Mouse (Mus musculus): ENCODE results near the gene Taf3.

Taf3 gene

DNA sequence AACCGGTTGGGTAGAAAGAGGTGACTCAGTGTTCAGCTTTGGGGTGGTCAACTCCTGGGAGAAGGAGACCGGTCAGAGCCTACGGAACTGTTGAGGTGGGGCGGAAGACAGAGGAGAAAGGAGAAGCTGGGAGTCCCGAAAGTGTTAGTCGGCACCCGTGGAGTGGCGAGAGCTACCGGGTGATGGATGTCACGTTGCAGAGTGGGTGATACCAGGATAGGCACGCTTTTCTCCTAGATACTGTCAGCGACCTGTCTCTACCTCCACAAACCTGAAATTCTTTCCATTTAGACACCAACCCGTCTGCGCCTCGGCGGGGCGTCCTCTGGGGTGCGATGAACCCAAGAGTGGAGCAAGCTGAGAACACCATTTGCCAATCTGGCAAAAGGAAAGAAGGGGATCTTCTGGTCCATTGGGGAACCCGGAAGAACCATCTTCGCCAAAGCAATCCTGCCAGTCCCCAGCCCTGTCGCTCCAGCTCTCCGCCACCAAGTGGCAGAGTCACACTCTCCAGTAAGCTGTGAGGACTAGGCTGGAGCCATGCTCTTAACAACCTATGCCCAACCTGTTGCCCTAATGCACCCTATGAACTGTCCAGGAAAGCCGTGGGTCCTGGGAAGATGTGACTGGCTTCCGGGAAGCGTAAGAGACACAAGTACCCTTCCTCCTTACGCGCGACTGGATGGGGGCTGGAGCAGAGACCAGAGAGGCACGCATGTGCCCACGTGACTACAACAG lies 159.3 kb downstream of the Taf3 start, which contains the start of gene 9230102O04Rik:
Gene 9230102O04Rik, minus strand, starts transcription at position 628 of the 738 bp plus-strand sequence.
- DNase-seq (ENCODE audit: low spot score): no peak

DNA sequence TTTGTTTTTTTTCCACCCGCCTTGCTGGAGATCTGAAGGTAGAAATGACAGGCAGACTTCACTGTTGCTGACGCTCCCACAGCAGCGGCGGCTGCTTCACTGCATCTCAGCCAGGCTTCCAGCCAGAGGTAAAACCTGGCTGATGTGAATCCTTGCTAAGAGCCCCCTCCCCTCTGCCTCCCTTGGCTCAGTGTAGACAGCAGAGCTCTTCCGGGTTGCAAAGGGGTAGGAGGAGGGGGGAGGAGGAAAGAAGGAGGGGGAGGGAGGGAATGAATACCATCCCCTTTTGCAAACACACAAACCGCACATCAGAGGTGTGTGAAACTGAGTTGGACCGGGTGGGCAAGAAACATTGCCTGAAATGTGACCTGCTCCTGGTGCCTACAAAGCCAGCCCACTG lies 160.8 kb downstream of the Taf3 start:
- no peak for DNase-seq (ENCODE audit: low spot score)

DNA sequence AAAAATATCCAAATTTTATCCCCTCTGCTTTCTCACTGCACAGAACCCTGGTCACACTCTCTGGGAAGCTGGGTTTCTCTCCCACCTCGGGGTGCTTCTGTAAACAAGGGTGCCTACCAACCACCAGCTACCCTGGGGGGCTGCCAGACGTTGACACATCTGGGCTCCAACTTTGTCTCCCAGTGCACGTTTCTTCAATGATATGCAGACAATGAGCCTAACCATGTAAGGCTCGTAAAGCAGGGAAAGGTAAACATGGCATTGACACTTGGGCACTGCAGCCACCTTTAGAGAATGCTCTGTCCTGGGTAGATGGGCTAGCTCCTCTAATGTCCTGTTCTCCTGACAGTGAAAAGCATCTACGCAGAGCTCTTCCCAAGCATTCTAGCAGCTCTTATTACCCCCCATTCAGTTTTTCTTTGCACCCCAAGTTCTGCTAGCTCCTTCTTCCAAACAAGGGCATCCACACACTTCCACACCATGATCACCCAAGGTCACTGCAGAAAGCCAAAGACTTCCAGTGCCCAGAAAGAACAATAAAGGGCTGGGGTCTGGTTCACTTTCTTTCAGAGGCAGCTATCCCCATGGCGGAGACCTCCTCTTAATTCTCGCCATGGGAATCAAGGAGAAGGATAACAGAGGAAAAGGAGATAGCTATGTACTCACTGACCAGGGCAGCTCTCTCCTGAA lies 161.3 kb downstream of the Taf3 start:
- DNase-seq (ENCODE audit: low spot score): no peak

DNA sequence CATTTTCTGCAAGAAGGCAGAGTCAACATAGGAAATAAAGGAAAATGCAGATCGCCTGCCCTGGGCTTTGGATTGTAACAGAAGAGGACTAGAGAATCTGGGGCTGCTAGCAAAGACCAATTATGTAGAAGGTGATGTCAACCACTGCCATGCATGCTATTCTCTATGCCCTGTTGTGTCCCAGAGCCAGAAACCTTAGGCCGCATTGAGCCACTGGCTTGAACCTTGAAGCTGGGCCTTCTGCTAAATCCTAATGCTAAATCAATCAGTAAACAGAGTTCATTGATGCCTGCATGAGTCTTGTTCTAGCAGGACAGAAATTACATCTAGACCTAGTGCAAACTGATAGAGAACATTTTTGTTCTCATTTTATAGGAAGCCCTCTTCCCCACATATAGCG lies 162.4 kb downstream of the Taf3 start:
- no peak for DNase-seq (ENCODE audit: low spot score)

DNA sequence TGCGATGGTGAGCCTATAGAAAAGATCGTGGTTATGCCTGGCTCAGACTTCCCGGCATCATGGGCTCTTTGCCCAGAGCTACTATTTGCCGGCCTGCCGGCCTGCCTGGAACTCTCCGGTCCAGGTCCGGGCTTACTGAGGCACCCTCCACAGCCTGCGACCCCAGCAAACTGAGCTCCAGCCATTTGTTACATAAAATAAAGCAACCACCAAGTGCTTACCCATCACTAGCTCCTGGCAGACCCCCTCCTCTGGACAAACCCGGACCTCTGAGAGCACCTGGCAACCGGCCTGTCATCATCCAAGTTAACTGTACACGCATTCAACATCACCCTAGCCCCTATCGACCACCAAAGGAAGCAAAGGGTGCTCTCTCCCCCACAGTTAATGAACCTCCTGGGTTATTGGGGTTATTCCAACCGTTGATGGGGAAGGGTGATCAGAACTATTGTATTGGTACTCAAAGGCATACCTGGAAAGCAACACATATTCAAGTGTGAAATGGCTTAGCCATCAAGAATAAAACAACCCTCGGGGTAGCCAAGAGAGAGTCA lies 163.1 kb downstream of the Taf3 start:
- no peak for DNase-seq (ENCODE audit: low spot score)

DNA sequence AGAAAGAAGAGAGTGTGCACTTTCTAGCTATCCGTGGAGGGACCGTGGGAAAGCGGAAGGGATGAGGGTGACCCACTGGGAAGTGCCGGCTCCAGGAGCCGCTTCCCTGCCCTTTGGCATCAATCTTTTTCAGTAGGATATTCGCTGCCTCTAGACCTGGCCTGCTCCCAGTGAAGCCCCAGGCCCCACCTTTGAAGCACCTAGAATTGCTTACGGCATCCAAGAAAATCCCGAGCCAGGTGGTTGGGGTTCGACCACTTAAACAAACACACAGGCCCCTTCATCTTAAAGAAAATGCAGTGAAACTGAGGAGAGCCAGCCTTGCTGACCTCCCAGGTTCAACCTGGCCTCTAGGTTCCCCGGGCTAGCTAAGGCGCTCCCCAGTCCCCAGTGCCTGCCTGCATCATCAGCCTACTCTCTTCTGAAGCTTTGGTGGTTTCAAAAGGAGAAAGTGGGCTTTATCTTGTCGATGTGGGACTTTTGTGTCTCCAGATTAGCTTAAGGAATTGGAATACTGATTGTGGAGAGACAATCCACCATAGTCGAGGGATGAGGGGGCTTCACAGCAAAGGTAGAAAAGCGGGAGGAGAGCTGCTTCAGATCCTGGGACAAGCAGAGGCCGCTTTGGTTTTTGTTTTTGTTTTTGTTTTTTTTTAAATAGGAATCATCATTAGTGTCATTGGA lies 163.7 kb downstream of the Taf3 start:
- DNase-seq (ENCODE audit: low spot score): no peak

DNA sequence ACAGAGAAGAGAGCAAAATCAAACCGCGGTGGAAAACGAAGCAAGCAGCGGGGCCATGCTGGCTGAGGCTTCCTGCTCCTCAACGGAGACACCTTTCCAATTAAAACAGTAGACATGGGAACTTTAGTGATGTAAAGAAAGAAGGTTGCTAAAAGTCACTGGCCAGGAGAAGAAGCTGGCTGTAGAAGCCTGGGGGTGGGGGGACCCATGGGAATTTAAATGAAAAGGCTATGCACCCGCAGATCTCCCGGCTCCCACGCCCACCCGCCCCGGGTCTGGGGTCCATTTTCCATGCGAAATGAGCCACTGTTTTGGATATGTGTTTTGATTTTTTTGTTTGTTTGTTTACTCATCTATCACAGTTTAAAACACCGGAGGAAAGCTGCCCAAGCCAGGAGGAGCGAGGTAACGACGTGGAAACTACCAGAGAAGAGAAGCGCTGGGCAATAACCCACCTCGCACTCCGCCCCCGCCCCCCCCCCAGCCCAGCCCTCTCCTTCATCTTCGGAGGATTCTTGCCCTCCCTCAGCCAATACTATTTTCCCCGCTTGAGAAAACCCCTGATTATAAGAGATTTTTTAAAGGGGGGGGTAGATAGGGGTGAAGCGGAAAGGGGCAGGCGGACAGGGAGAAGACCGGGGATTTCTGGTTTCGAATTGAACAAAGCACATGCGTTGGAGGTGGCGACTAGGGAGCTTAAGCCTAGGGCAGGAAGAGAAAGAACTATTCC lies 164.4 kb downstream of the Taf3 start:
- DNase-seq (ENCODE audit: low spot score): no peak

DNA sequence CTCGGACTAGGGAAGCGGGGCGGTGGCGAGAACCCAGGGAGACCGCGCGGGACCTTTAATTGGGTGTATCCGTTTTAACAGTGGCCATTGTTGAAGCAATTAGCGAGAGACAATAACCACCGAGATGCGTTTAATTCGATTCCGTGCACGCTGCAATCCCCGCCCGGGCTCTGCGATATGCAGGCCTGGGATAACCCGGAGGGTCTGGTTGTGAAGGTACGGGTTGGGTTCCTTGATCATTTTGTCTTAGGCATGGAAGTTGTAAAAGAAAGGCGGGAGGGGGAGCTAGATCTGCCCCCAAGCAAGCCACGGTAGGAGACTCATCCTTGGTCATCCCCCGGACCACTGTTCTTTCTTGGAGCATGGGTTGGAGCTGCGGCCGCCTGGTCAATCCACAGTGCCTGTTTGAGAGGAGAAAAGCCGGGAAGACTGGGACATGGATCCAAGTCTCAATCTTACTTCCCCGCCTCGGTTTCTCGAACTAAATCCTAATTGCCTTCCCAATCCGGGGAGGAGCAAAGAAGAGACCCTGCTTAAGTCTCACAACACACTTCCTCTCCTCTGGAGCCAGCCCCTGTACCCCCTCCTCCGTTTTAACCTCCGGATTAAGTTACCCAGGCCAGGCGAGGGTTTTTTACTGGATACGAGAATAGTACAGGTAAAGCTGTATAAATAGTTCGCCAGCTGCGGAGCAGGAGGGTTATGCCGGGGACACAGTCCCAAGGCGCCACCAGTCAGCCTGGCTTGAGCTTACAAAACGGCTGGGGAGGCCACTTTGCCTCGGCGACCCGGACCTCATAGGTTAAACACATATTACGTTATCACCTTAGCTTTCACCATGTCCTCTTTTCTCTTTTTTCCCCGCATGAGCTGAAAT lies 165.2 kb downstream of the Taf3 start:
- DNase-seq (ENCODE audit: low spot score): no peak

DNA sequence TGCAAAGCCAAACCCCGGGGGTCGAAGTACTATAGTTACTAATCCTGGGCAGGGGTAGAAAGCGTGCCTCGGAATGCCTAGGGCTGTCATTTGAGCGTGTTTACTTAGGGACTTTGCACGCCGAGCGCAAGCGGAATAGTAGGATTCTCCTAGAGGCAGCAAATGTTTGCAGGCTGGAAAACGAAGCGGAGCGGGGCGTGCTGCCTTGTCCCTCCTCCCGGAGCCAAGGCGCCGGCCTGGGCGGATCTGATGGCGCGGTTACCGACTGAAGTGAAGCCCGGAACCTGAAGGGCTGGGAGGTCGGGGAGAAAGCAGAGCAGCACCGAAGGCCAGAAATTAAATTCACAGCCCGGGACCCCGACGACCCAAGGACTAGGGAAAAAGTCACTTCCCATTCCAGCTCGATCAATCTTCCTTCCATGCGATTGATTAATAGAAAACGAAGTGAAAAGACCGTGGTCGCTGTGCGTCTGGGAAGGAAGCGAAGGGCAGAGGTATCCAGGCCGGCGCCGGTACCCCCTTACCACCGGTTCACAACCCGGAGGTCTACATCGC lies 165.9 kb downstream of the Taf3 start:
- DNase-seq (ENCODE audit: low spot score): no peak

DNA sequence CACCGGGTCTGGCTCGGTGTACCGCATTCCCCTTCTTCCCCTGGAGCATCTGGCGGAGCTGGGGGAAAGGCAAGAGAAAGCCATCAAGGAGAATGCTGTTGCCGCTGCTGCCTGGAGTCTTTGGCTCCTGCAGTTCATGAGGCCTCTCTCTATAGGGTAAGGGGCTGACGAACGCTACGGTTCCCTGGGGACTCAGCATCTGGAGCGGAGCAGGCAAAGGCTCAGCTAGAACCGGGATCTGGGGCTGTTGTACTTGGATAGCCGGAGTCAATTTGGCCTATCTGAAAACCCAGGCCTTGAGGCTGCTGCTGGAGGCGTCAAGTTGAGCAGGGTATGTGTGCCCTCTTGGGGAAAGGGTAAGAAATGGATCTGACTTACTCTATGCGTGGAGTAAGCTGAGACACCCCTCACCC lies 166.8 kb downstream of the Taf3 start:
- DNase-seq (ENCODE audit: low spot score): no peak

DNA sequence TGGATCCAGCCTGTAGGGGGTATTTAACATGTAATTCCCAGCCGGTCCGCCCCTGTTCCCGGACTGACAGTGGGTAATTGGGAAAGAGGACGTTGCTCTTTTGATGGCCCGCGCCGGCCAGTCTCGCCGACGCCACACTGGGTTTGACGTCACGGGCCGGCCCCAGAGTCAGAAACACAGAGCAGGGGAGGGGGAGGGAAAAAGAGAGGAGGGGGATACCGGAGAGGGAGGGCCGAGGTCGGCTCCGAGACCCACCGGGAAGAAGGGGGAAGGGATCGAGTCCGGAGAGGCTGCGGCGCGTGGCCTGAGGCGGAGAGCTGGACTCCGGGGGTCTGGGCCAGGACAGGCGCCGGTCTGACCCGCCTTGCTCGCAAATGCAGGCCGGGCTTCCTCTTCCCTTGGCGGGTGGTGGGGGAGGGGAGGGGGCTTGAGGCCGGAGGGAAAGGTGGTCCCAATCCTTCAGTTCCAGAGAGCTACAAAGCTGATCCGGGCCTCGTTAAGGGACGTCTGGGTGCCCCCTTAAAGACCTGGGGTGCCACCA lies 167.3 kb downstream of the Taf3 start, which contains the start of gene 4930412O13Rik:
Gene 4930412O13Rik, plus strand, starts transcription at position 202 of the 541 bp plus-strand sequence.
- no peak for DNase-seq (ENCODE audit: low spot score)

DNA sequence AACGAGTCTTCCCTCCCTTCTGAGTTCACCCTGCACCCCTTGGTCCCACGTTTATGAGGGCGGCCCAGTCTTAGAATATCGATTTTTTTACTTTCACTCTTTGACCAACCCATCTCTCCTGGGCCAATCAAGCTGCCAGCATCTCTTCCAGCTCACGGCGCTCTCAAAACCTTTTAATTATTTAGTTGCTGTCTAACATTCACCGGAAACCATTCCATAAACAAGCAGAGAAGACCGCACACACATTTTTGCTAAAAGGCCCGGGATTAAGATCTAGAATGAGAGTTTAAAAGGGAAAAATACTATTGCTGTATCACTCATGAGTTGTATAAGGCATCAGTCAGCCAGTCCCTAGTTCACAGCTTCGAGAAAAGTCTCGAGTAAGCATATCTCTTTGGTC lies 168.1 kb downstream of the Taf3 start:
- DNase-seq (ENCODE audit: low spot score): no peak

DNA sequence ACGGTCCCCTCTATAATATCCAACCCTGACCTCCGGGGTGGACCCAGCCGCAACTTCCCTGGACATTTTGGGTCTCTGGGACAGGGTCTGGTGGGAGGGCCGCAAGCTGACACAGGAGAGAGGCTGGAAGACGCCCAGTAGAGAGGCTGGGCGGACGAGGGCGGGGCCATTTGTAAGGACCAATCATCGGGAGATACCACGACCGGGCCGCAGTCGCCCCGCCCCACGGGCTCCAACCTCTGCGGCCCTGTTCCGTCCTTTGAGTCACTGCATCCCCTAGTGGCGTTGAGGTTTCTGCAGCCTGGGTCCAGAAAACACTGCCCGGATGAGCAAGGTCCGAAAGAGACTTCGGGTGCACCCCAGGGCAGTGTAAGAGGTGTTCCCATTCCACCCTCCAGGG lies 168.9 kb downstream of the Taf3 start:
- DNase-seq (ENCODE audit: low spot score): peak; percentile 83

DNA sequence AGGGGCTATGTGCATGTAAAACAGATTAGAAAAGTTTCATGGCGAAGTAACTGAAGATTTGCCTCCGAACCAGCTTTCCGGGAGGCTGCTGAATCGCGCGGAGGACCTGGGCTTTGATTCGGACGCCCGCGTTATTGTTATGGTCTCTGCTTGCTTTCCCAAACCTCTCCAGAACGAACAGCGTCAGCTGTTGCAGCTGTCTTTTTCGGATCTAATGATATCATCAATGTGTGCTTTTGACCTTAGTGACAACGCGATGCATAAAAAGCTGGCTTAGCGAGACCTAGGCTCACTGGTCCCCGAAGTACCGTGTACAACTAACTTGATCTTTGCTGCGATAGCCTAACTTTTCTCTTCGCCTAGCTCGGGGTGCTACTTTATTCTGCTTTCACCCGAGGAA lies 169.3 kb downstream of the Taf3 start:
- DNase-seq (ENCODE audit: low spot score): no peak

DNA sequence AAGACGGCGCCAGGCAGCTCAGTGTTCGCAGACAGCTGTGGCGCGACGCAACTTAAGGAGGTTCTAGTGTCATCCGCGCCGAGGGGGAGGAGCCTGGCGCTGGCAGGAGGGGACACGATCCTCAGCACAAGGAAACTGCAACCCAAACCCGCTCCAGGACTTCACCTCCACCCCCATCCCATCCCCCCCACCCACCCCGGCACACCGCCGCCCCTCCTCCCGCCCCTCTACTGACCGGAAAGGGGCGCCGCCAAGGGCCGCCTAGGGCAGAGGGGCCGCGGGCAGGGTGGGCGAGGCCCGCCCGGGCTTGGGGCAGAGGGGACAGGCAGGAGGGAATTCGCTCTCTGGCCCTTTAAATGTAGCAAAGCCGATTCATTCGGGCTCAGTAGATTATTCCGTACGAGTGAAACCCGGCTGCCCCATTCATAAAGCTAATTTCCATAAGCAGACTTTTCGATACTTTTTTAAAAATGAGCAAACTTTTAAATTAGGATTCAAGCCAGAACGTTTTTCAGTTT lies 169.8 kb downstream of the Taf3 start:
- DNase-seq (ENCODE audit: low spot score): no peak

DNA sequence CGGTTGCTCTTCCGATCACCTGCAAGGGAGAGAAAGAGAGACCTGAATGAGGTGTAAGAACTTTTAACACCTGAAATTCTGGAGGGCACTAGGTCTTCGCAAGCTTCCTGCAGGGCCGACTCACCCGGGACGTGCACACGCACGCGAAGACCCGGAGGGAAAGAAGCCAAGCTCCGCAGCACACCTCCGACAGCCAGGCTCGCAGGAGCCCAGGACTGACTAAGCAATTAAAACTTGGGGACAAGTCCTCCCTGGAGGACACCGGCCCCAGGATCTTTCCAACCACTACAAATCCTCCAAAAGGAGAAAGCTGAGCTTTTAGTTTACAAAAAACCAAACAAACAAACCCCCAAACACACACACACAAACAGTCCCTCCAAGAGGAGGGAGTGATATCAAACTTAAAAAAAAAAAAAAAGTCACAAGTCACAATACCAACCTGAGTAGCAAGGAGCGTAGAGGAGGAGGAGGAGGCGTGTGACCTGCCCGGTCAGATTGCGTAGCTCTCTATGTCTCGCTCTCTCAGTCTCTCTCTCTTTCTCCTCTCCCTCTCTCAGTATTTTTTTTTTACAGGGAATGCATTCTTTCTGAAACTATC lies 170.3 kb downstream of the Taf3 start:
- no peak for DNase-seq (ENCODE audit: low spot score)

DNA sequence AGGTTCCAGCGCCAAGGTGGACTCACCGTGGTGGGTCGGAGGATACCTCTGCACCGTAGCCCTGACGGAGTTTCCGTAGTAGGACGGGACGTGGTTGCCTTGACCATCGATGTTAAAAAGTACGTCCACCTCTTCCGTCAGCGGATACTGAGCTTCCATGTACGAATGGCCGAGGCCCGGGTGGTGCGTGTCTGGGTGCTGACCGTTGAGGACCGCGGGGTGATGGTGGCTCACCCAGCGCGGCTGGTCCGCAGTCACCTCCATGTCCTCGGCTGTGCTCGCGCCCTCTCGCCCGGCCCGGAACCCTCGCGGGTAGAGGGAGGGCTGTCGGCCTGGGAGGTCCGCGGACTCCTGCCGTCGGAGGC lies 171.1 kb downstream of the Taf3 start:
- DNase-seq (ENCODE audit: low spot score): no peak

DNA sequence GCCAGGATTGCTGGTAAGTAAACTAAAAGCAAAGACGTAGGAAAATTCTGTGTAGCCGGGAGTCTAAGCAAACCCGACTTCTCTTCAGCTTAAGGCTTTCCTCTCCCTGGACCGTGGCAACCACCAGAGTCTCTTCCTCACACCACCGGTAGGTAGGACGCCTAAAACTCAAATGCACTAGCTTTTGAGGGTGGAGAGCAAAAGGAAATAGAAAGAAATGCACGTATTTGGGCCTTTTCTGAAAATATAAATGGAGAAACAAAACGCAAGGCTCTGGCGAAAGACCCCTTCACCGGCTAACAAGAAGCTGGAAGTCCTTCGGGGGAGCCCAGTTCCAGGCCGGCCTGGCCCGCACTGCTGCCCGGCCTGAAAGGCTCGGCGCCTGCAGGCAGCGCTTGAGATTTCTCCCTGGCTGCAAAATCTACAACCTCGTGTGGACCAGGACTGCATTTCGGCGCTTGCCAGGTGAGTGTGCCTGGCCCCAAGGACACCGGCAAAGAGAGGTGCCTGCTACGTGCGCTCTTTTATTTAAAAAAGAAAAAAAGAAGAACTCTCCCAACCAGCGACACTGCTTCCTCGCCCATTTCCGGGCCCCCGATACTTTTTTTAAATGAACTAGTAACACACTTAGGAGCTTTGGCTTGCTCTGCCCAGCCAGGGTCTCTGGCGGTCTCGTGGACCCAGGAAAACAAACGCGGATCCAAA lies 171.6 kb downstream of the Taf3 start:
- DNase-seq (ENCODE audit: low spot score): no peak

DNA sequence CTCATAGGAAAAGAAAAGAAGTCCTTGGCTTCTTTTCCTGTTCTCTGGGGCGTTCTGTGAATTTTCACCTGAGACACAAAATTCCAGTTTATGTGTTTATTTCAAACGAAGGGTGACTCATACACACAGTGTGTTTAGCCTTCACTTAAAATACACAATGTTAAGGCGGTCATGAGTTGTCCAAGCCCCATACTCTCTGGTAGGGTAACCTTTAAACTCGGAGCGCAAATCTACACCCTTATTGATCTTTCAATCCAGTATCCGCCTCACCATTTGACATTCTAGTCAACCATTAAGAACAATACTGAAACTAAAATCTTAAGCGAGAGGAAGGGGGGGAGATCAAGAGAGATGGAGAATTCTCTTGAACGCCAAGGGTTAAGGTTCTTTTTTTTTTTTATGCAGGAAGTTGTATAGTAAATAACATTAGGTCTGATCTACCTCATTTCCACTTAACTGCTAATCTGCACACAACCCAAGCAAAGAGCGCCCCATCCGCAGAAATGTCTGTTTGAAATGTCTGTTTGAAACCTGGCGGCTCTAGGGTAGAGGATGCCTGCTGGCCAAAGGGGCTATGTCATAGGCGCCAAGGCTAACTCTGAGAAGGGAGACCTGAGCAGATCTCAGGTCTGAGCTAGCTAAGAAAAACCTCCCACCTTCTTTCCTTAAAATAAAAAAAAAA lies 172.6 kb downstream of the Taf3 start:
- DNase-seq (ENCODE audit: low spot score): no peak

Measured in testis, postnatal 14 days (tissue).